Mouse (Mus musculus) mesoderm, embryonic 11.5 days (tissue): ENCODE data around the gene Mif4gd.

ENCODE experiments used
- DNase-seq: peaks from one replicate; pipeline ENCODE4 v3.0.0-alpha.2; 2012; ENCODE audit warnings: low read depth, low spot score

Mif4gd gene

DNA sequence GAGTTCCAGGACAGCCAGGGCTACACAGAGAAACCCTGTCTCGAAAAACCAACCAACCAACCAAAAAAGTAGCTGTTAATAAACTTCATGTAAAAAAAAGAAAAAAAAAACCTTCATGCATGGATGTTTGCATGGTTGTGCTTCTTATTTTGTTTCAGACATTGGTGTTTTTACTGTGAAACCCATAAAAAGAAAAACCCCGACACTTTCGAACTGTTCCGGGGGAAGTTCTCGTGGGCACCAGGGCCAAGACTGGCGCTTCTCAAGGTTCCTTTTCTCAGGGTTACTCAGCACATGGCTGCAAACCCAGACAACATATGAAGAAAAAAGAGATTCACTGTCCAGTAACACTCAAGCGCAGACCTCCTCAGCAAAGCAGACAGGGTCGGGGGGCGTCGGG lies 20.1 kb upstream of the Mif4gd start:
- no peak for DNase-seq

DNA sequence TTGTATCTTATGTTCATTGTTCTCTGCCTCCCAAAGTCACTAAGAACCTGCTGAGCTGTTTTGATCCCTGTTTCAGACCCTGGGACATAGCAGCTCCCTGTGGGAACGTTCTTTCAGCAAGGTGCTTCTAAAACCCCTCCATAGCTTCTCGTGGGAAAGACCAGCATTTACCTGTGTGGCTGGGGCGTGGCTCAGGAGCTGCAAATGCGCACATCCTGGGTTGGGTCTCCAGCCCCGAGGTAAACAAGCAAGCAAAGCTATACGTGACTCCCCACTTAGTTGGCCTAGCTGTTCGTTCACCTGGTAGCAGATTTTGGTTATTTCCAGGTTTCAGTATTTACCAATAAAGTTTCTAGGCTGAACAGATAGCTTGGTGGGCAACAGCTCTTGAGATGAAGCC lies 19.5 kb upstream of the Mif4gd start:
- no peak for DNase-seq

DNA sequence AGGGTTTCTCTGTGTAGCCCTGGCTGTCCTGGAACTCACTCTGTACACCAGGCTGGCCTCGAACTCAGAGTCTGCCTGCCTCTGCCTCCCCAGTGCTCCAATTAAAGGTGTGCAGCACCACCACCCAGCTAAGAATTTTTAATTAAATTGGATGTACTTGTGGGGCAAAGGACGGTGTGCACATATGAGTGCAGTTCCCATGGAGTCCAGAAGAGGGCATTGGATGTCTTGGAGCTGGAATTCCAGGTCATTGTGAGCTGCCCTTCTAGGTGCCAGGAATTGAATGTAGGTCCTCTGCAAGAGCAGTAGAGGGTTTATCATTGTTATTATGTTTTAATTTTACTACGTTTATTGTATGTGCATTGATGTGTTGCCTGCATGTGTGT lies 18.7 kb upstream of the Mif4gd start:
- DNase-seq, result peak; percentile 59

DNA sequence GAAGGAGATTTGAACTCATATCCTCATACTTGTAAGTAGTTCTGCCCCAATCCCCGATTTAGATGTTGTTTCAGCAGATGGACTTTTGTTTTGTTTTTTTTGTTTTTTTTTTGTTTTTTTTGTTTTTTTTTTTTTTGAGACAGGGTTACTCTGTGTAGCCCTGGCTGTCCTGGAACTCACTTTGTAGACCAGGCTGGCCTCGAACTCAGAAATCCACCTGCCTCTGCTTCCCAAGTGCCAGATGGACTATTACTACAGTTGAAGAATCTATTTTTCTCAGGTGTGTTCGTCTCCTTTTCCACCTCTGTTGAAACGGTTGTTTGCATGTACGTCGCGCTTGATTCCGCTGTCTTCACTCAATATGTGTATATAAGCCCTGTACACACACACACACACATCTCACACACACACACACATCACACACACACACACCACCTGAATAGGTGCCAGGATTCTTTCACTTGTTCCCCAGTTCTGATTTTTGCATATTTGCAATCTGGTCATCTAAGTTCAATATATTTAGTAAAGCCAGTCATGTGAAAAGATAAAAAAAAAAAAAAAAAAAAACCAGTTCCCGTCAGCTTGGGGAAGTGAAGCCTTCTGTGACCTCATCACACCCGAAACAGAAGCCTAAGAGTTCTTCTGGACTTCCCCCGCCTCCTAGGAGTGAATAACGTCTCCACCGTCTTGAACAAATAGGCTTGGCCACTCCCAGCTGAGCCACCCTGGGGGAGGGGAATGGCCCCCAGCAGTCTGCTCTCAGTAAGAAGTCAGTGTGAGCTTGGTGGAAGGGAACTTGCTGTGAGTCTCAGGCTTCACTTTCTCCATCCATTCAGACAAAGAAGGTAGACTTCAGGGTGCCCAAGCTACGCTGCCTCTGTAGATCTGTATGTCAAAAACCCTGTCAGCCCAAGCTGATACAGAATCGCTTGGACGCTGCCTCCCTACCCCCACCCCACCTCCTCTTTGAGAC lies 18.0 kb upstream of the Mif4gd start:
- DNase-seq, result no peak

DNA sequence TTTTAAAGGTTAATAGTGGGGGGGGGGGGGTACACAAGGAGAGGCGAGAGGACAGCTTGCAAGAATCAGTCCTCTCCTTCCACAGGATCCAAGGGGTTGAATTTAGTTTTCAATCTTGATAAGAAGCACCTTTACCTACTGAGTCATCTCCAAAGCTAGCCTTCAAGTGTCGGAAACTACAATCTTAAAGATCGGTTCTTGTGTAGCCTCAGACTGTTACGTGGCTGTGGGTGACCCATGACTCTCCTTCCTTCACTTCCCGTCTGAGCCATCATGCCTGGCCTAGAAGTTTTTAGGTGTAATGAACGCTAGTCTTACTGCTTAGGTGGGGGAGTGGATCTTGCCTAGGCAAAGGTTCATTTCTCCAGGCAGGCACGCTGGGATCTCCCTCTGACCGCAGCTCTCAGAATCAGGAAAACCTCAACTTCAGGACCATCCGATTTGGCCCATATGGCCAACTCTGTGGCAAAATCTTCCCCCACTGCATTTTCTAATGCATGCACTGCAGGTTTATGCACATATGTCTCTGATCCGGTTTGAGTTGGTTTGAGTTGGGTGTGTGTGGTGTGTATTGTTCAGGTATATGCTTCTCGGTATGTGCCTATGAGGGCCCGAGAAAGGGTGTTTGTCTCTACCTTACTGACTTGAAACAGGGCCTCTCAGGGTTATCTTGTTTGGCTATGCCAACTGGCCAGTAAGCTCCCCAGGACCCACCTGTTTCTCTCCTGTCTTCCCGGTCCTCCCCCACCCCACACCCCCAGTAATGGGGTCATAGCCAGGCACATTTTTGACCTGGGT lies 17.2 kb upstream of the Mif4gd start:
- DNase-seq, result no peak

DNA sequence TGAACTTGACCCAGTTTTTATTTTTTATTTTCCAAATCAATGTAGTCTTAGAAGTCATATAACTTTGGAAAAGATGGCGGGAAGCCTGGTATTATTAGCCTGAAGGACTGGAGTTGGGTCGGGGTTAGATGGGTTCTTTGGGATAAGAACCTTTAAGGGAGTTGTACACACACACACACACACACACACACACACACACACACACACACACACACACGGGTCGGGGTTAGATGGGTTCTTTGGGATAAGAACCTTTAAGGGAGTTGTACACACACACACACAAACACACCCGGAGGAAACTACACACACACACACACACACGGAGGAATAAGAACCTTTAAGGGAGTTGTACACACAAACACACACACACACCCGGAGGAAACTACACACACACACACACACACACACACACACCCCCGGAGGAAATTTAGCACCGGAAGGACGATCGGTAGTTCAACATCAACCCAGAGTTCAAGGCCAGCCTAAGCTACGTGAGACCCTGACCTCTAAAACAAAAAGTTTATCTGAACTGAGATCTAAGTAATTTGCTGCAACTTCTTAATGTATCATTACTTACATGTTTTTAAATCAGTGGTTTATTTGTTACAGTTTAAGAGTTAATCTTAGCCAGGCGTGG lies 15.8 kb upstream of the Mif4gd start:
- no peak for DNase-seq

DNA sequence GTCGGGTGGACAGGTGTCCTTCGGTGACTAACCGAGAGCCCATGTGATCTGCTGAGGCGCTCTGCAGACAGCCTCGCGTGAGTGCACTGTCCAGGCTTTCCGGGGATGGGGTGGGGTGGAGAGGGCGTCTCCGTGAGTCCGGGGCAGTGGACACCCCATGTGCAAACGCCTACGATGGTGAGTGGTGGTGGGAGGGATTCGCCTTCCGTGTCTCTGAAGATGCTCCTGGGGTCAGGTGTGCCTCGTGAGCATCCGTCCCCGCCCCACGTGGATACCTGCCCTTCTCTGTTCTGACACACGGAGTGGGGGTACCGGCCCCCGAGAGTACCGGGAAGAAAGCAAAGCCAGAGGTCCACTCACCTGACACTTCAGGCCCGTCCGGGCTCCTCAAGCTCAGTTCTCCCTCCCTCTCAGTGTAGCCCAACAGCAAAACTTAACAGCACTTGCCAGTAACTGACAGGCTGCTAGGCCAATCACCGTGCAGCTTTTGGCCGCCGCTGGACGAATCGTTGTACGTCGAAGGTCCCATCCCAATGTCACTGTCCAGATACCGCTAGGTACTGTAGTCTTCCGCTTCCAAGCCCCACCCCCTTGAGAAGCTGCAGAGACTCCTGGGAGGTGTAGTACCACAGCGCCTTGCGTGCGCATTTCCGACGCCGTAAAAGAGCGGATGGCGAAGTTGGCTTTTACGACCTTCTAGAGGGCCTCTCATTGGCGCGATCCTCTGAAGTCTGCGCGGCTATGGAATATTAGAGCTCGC lies 15.1 kb upstream of the Mif4gd start, which contains the start of gene Slc25a19:
Gene Slc25a19, minus strand, starts transcription at position 591 of the 760 bp plus-strand sequence.
- peak; percentile 99 for DNase-seq

DNA sequence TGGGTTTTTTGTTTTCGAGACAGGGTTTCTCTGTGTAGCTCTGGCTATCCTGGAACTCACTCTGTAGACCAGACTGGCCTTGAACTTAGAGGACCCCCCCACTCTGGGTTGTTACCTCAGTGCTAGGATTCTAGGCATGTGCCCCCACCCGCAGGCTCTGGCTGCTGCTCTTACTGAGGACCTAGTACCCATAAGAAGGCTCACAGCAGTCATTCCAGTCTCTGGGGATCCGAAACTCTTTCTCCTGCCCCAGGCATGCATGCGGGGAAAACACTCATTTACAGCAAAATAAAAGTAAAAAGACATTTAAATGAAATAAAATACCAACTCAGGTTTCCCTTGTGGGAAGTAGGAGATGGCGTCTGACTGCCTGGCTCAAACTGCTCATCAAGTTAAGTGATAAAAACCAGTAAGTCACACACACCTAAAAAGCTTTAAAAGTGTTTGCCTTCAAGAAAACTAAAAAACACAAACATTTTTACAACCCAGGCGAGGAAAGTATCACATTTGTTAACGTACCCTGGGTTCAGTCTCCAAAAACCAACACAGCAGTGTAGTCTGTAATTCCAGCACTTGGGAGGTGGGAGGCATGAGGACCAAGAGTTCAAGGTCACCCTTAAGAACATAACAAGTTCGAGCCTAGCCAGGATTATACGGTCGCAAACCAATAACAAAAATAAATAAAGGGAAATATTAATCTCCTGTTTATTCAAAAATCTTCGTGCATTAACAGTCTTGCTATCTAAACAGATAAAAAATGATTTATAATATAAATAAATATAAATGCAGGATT lies 14.3 kb upstream of the Mif4gd start:
- no peak for DNase-seq

DNA sequence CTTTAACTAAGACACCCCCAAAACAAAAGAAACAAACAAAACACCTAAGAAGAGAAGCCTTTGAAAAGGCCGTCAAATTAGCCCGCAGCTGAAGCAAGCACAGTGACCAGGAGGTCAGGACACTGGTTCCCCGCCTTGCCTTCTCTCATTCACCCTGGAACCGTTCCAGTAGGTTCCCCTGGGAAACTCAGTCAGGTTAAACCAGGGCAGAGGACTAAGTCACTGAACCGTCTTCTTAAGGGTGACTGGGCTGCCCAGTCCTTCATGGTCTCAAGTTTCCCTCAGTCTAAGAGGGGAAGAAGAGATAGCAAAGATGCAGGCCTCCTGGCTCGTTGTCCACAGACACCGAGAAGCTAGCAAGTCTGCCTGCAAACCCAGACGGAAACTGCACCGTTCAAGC lies 13.1 kb upstream of the Mif4gd start:
- no peak for DNase-seq

DNA sequence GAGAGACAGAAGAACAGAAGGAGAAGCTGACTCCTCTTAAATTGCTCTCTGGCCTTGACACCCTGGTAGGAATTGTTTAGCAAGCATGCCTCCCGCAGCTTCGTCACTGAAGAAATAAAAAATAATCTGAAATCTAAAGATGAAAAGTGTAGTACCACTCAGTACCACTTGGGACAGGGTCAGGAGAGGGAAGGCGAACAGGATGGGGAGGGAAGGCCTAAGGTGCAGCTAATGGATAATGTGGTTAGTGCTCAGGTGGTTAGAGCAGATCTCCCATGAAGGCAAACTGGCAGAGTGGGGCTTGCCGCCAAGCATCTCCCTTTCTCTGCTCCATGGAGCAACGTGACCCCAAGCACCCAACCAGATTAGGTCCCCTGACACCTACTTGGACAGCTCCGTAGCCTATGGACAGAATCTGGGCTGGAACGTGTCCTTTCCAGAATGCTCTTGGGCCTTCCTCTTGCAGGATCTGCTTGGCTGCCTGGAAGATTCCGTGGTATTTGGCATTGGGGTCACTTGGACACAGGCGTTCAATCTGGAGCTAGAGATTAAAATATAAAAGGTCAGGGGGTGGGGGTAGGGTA lies 10.8 kb upstream of the Mif4gd start:
- peak; percentile 21 for DNase-seq

DNA sequence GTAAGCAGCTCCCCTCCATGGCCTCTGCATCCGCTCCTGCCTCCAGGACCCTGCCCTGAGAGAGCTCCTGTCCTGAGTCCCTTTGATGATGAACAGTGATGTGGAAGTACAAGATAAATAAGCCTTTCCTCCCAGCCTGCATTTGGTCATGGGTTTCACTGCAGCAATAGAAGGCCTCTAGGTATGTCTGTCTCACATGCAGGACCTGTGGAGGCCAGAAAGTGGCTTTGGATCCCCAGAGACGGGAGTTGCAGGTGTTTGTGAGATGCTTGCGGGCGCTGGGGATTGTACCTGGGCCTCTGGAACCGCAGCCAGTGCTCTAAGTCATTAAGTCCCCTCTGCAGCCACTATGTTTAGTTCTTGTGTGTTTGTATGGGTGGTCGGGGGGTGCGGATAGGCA lies 7.2 kb upstream of the Mif4gd start:
- no peak for DNase-seq

DNA sequence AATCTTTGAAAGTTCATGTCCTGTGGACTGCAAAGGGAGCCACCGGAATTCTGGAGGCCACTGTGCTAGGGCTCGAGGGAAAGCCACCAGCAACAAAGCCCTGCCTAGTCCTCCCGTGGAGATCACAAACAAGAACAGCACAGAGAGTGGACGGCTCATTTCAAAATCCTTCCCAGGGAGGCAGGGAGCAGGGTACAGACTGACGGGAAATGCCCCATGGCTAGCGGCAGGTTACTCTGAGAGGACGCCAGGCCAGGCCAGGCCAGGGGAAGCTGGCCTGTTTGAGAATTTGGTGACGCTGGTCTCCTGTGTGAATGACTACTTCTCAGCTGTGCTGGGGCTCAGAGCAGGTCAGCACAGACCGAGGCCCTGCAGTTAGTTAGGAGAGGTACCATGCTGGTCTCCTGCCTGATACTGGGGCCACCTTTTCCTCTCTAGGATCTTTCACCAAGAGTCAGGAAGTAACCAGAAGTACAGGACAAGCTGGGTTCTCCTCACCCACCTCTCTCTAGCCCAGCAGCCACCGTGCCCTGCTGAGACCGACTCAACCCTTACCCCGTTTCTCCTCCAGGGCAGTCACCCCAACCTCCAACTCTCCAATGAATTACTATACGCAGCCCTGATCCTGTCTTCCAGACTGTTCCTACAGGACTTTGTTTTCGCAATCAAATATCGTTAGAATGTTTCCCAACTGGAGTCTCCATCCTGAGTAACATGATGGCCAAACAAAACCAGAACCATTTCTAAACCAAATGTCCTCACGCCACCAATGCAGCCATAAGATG lies 6.2 kb upstream of the Mif4gd start:
- no peak for DNase-seq

DNA sequence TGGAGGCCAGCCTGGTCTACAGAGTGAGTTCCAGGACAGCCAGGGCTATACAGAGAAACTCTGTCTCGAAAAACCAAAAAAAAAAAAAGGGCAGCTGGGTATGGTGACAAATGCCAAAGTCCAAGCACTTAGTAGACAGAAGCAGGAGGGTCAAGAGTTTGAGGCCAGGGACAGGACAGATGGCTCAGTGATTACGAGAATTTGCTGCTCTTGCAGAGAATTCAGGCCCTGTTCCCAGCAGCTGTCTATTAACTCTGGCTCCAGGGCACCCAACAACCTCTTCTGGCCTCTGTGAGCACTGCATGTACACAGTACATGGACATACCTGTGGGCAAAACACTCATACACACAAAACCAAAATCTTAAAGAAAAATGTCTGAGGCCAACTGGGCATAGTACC lies 5.2 kb upstream of the Mif4gd start:
- DNase-seq, result no peak

DNA sequence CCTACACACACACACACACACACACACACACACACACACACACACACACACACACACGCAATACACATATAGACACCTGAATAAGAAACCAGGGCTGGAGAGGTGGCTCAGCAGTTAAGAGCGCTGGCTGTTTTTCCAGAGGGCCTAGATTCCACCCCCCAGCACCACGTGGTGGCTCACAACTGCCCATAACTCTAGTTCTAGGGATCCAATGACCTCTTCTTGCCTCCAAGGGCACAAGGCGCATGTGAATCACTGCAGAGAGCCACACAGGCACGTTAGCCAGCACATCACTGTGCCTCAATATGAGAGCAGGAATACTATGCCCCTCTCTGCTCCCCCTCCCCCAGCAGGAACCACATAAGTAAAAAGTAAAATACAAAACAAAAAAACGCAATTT lies 4.1 kb upstream of the Mif4gd start:
- no peak for DNase-seq

DNA sequence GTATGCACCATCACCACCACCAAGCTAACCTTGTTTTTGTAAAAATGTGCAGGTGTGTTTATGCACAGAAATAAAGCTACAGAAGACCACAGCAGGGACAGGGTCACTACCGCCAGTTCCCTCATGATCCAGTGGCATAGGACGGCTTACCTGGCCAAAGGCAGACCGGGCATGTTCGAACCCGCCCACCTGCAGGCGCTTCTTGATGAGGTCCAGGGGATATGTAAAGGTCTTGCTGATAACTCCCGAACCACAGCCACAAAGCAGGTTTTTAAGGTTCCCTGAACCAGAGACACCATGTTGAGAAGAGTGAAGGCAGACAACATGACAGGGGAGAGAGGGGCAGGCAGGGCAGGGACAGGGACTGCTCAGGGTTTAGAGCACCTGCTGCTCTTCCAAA lies 3.6 kb upstream of the Mif4gd start:
- DNase-seq, result no peak

DNA sequence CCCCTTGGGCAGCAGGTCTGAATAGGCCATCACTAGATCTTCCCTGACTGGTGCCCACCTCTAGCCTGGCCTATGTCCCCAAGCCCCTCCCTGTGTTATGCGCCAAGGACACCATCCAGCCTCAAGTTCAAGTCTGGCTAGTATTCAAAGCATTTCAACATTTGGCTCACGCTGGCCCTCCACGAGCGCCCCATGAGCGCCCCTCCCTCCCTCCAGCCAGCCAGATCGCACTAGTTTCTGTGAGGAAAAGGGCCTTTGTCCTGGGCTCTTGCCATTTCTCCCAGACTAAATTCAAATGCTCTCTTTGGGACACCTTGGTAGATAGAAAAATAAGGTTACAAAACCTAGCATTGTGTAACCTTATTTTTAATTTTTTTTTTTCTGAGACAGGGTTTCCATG lies 3.1 kb upstream of the Mif4gd start:
- DNase-seq, result no peak

DNA sequence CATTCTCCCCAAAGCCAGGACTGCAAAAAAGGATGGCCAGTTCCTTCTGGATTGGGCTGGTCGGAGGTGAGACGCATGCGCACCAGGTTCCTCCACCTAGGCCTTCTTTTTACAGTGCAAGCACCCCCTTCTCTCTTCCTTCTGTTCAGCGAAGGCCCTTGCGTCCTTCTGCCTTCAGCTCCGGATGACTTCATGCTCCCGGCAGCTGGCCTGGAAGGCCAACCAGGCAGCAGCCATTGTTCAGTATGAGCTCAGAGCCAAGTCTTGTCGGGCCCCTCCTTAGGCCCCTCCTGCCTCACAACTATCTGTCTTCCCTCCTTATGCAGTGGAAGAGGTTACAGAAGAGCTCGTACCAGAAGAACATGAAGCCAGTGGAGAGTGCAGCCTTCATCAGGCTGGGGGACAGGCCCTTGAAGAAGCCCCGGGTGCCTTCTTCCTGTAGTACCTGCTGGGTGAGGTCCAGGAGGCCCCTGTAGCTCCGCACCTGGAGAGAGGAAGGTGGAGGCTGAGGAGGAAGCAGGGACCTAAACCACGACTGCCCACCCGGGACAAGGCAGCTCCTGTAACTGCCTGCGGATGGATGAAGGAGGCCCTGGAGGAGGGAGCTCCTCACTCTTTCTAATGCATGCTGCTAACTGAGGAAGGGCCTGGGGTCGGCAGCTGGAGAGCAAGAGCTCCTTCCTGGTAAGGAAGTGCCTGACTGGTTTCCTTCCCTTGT lies 2.5 kb upstream of the Mif4gd start:
- no peak for DNase-seq

DNA sequence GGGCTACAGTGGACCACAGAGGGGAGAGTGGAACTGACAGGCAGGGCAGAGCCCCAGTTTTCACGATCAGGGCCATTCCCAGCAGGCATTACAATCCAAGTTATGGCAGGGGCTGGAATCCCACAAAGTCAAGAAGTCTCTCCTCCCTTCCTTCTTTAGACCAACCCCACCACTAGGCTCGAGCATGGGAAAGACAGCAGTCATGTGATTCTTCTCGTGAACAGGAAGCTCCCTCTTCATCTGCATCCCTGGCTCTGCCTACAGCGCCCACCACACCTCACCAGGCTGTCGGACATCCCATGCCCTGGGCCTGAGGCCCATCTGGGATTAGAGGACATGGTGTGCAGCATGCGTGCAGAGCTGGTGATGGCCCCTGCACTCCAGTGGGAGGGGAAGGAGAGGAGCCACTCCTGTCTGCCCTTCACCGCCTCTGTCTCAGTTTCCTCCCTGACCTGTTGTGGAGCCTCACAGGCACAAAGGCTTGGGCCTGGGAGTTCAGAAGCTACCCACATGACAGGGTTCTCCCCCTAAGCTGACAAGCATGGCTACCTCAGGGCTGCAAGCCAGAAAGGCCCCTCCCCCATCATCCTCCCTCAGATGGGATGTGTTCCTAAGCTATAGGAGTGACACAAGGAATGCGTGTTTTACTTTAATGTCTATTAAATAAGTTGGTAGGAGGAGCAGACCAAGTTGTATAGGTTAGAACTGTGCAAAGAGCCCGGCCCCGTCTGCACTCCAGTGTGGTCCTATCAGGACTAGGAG lies 1.8 kb upstream of the Mif4gd start:
- no peak for DNase-seq
